Mouse (Mus musculus): ENCODE data around the gene Dst.

- no peak for TF ChIP-seq CTCF (IDR thresholded peaks at IDR 0.05; ENCODE audit: low read depth)
- TF ChIP-seq EP300 (IDR thresholded peaks at IDR 0.05; ENCODE audit: low read depth), result no peak
Observed at GRCm38 (mm10) chr1:34220094-34220601, 312.1 kb downstream of the Dst start.

Data from heart, postnatal 0 days (tissue).